Mouse (Mus musculus) cerebellum, adult 18-20 months (tissue): ENCODE measurements around the gene Cntnap3.
"Not testable (repeated sequence)": the region's sequence is repeated elsewhere in the genome, so short reads cannot be mapped to it uniquely, and the experiment has no call there.

Experiments used
- DNase-seq, 2 experiments: peaks; one replicate each; pipeline ENCODE4 v3.0.0; 2021

Cntnap3 gene

GRCm38 (mm10) chr13:64903585-64904208 is at the start of gene Cntnap3:
Gene Cntnap3, minus strand, starts transcription at chr13:64903955.
- no peak for DNase-seq

- DNase-seq = no peak
Observed at GRCm38 (mm10) chr13:64917191-64917590, 13.4 kb upstream of the Cntnap3 start, which contains the start of gene Spata31. Gene Spata31, plus strand, starts transcription at chr13:64917406.

GRCm38 (mm10) chr13:64903132-64903531 is 623 bp downstream of the Cntnap3 start:
- DNase-seq = no peak

GRCm38 (mm10) chr13:64865397-64865796 is 38.4 kb downstream of the Cntnap3 start:
- no peak for DNase-seq

- DNase-seq = not testable (repeated sequence)
Observed at GRCm38 (mm10) chr13:64824856-64825255, 78.9 kb downstream of the Cntnap3 start.

GRCm38 (mm10) chr13:64745383-64745782 is 158.4 kb downstream of the Cntnap3 start:
- DNase-seq = no peak

GRCm38 (mm10) chr13:64732244-64732643 is 171.5 kb downstream of the Cntnap3 start:
- no peak for DNase-seq

GRCm38 (mm10) chr13:64716791-64717190 is 187.0 kb downstream of the Cntnap3 start:
- DNase-seq = no peak

- no peak for DNase-seq
Observed at GRCm38 (mm10) chr13:64692463-64692862, 211.3 kb downstream of the Cntnap3 start.
